Mouse (Mus musculus) 416B (cell line): ENCODE measurements around the gene Sarnp.
A peak's percentile ranks its signal among the peaks of the same experiment; 100 is the strongest.

Experiments
- DNase-seq: peaks from one replicate; pipeline ENCODE4 v3.0.0; 2011; ENCODE audit warnings: low read depth

Sarnp gene

GRCm38 (mm10) chr10:128891296-128892094 lies 74.4 kb downstream of the Sarnp start, which contains the start of gene Gdf11:
Gene Gdf11 (minus strand): TSS chr10:128891718.
- DNase-seq = peak; percentile 74

DNA sequence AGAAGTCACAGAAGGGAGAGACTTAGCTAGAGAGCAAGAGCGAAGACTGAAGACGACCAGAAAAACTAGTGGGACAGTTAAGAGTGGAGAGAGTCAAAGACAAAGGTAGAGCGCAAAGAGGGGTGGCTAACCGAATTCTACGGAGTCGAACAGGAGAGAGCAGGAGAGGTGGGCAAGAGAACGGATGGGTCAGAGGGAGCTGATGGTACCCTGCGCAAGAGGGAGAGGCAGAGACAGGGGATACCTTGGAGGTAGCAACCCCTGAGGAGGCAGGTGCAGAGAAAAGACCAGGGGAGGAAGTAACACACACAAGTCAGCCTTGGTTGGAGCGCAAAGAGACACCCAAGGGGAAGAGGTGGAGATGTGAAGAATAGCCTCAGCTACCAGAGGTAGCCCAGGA lies 75.1 kb downstream of the Sarnp start:
- DNase-seq = no peak

- peak; percentile 91 for DNase-seq
Observed at GRCm38 (mm10) chr10:128895437-128895836, 78.3 kb downstream of the Sarnp start.

DNA sequence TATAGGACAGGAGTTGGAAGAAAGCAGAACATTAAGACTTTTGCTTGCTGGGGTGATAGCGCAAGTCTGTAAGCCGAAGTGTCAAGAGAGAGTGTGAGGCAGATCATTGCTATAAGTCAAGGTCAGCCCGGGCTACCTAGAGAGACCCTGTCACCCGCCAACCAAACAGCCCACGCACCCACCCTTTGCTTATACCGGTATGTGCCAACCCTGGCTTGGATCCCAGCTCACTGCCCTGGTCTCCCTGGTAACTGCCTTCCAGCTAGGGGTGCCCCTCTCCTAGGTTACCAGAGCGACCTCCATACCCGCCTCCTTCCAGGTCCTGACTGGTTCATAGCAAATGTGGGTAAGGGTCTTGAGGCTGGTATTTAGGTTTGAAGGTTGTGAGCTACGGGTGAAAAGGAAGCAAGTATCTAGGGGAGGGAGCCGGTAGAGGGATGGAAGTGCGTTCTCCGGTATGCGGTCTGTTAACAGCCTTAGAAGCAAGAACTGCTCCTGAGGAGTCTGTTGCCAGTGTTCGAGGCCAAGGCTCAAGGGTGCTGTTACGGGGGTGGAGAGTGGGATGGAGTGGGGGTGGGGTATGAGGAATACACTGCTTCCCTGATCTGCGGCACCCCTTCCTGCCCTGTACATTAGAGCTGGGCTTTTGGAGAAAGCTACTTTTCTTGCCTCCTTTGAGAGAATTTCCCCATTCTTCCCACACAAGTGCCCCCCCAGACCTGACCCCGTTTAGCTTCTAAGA lies 79.0 kb downstream of the Sarnp start:
- DNase-seq = no peak

DNA sequence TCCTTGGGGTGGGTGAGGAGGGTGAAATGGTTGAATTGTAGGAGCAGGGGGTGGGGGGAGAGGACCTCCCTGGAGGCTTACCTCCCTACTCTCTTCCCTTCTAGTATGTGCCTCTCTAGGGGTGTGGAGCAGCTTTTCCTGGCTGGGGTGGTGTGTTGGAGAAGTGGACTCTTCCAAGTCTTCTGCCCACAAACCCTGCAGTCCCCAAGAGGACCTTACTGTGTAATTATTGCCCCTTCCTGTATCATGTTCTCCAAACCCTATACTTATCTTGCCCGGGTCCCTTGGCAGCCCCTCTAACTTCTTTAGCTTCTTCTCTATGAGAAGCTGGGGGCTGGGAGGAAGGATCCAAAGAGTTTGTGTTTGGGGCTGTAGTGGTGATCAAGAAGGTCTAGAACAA lies 79.7 kb downstream of the Sarnp start:
- DNase-seq = no peak

- no peak for DNase-seq
Observed at GRCm38 (mm10) chr10:128897501-128897900, 80.4 kb downstream of the Sarnp start.

DNA sequence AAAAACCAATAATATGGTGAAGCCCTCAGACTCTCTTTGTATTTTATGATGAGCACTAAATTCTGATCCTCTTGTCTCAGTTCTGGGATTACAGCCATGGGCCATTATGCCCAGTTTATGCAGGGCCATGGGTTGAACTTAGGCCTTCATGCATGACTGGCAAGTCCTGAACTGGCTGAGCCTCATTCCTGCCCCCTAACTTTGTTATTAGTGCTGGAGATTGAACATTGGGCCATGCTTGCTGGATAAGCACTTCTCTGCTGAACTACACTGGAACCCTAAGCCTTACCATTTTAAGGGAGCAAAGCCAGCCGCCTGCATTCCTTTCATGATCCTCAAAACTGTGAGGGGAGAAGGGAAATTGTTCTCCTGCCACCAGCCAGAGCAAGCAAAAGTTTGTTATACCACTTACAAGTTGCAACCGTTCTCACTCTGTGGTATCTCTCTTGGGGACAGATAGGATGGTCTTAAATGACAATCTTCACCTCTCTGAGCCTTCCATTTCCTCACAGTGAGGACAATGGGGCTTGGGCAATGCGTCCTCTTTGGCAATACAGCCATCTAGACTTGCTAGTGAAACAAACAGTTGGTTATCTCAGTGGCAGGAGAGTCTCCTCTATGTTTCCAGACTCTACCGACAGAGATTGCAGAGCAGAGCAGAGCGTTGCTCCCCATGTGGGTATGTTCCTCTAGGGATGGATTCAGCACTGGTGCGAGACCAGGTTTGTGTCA lies 82.8 kb downstream of the Sarnp start:
- DNase-seq = peak; percentile 66

- peak; percentile 74 for DNase-seq
Observed at GRCm38 (mm10) chr10:128900698-128901097, 83.6 kb downstream of the Sarnp start, which contains the start of gene Cd63. Gene Cd63 (plus strand): TSS chr10:128900989.

DNA sequence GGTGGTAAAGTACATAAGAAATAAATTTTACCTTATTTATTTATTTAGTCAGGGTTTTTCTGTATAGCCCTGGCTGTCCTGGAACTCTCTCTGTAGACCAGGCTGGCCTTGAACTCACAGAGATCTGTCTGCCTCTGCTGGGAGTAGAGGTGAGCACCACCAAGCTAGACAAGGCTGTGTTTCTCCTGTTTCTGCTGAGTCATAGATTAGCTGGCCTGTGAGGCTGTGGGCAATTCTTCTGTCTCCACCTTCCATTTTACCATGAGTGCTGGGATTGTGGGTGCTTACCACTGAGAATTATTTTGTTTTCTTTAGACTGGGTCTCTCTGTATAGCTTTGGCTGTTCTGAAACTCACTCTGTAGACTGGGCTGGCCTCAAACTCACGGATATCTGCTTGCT lies 84.3 kb downstream of the Sarnp start:
- peak; percentile 64 for DNase-seq

DNA sequence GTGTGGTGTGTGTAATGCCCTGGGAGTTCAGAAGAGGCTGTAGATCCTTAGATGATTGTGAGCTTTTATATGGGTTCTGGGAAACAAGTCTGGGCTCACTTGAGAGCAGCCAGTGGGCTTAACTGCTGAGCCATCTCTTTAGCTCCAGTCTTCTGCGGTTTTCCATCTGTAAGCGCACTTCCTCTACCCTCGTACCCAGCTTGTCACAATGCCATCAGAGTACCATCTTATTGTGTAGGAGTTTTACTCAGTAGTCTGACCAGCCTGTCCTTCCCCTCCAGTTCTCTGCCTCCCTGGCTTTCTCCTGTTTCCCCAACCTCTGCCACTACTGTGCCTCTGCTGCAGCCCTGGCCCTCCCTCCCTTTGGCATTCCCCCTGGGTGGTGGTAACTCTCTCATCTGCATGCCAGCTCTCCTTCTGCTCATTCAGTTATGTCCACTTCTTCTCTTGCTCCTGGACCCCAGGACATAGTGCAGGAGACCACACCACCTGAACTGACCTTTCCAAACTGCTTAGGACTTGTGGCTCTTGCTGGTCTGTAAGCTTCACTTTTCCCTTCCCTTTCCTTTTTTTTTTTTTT lies 85.4 kb downstream of the Sarnp start:
- DNase-seq = peak; percentile 85

GRCm38 (mm10) chr10:128904812-128905211 lies 87.7 kb downstream of the Sarnp start:
- DNase-seq = no peak

- no peak for DNase-seq
Observed at GRCm38 (mm10) chr10:128908778-128909448, 91.8 kb downstream of the Sarnp start.

- peak; percentile 94 for DNase-seq
Observed at GRCm38 (mm10) chr10:128909567-128910028, 92.5 kb downstream of the Sarnp start.

DNA sequence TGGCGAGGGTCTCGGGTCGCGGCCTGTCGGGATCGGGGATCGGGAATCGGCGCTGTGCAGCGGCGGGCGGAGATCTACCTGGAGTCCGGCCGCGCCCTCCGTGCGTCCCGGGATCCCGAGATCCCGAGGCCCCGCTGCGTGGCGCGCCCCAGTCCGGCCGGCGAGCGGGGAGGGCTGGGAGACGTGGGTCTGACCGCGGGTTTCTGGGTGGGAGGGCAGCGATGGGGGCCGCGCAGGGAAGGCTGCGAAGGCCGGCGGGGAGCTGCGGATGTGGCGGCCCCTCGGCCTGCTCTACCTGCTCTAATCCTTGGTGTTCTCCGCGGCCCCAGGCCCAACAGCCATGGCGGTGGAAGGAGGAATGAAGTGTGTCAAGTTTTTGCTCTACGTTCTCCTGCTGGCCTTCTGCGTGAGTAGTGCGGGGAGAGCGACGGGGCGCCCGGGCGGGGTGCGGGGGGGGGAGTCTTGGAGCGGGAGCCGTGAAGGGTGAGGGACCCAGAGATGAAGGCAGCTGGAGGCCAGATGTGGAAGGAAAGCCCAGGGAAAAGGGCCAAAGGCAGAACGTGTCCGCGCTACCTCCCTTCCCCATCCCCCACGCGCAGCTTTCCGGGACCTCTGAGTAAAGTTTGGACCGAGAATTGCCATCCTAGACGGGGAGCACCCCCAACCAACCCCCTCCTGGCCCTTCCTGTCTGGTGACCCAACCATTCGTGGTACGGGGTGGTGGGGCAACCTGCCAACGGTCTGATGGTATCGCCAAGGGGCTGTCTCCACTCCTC lies 93.1 kb downstream of the Sarnp start:
- peak; percentile 86 for DNase-seq

DNA sequence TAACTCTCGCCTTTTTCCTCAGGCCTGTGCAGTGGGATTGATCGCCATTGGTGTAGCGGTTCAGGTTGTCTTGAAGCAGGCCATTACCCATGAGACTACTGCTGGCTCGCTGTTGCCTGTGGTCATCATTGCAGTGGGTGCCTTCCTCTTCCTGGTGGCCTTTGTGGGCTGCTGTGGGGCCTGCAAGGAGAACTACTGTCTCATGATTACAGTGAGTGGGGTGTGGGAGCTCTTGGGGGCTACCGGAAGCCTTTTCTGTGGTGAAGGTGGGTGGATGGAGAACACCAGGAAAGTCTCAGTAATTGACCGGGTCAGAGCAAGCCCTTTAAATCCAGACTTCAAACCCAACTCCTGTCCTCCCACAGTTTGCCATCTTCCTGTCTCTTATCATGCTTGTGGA lies 94.3 kb downstream of the Sarnp start:
- no peak for DNase-seq

- DNase-seq = no peak
Observed at GRCm38 (mm10) chr10:128912268-128912667, 95.1 kb downstream of the Sarnp start.

DNA sequence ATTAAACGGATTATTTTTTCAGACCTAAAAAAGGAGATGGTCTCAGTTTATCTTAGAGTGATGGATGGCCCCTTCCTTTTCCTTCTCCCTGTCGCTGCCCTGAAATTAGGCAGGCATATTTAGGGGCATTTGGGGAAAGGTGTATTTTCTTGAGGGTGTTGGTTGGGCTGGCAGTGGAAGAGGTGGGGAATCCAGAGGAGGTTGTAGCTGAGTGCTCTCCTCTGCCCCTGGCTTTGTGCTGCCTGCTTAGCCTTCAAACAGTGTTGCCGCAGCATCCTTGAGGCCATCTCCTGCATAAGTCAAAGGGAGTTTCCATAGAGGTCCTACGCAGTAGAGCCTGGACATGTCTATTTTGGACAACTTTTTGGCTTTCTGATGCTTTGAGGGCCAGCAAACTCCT lies 95.7 kb downstream of the Sarnp start:
- DNase-seq = no peak

- DNase-seq = peak; percentile 86
Observed at GRCm38 (mm10) chr10:128913219-128913618, 96.1 kb downstream of the Sarnp start.

- DNase-seq = no peak
Observed at GRCm38 (mm10) chr10:128913696-128914095, 96.6 kb downstream of the Sarnp start.

- no peak for DNase-seq
Observed at GRCm38 (mm10) chr10:128915550-128915949, 98.4 kb downstream of the Sarnp start.

DNA sequence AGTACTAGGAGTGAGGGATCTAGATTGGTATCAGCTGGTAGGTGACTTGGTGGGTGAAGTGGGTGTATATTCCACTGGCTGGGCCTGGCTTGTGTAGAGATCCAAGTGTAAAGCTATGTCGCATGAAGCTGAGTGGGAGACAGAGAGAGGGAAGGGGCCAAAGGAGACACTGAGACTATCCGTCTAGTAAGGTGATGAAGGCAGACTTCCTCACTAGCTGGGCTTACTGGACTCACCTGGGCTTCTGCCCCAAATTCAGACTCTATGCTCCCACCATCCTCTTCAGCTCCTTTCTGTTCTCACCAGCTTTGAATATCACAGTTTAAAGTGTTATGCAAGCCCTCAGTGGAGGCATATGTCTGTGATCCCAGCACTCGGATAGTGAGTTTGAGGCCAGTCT lies 99.5 kb downstream of the Sarnp start:
- DNase-seq = no peak
